Mouse (Mus musculus) heart, adult 2 months (tissue): ENCODE results near the gene Gm42688.

Experiments used
- CTCF ChIP-seq: fragments of 200-600 bp; IDR thresholded peaks from 2 replicates; pipeline ENCODE4 v1.8.1; 2022; ENCODE audit warnings: antibody characterized with exemption, mild to moderate bottlenecking, moderate library complexity
- EP300 ChIP-seq: fragments of 200-500 bp; IDR thresholded peaks from 2 replicates; pipeline ENCODE4 v1.6.1; 2011; ENCODE audit warnings: low read depth, low read length, control low read depth; ENCODE audit not compliant: insufficient read depth
- POLR2A ChIP-seq: fragments of 200-500 bp; IDR thresholded peaks from 2 replicates; pipeline ENCODE4 v1.6.1; 2011; ENCODE audit warnings: mild to moderate bottlenecking, low read depth, low read length, control low read depth; ENCODE audit not compliant: insufficient read depth

- TF ChIP-seq POLR2A: no peak
- TF ChIP-seq CTCF: no peak
- TF ChIP-seq EP300: no peak
Observed at GRCm38 (mm10) chr6:83115682-83116372, 14.4 kb downstream of the Gm42688 start.
